Mouse (Mus musculus): ENCODE results near the gene Rprd2. TPM values are rescaled to one million over a fixed set of nuclear protein-coding genes. Genes with fewer than 3 reads are reported as not detected.

Rprd2 gene
- polyA plus RNA-seq, 1 experiment from 2014 or later, result 21.2 TPM

GRCm38 (mm10) chr3:95798756-95799155, 19.9 kb downstream of the Rprd2 start:
- ATAC-seq (ENCODE audit: low FRiP score), result no peak
- Histone ChIP-seq H3K36me3 (replicated peaks; ENCODE audit: control insufficient read depth, insufficient read depth) (no peaks in the 10 kb centered on the region), H3K4me2 (replicated peaks) (no peak overlapping the region), H3K4me1 (replicated peaks; ENCODE audit: control insufficient read depth, insufficient read depth, low read length) (no peaks in the 10 kb centered on the region), H3K27ac (no peak overlapping the region), H3K4me3 (replicated peaks; ENCODE audit: low read length) (no peak overlapping the region), H3K27me3 (ENCODE audit: control insufficient read depth, insufficient read depth, low read length) (no peaks in the 10 kb centered on the region), H3K9ac (no peak overlapping the region), H3K9me3 (ENCODE audit: control insufficient read depth, low read length) (no peaks in the 10 kb centered on the region)
- DNase-seq (ENCODE audit: low spot score), result no peak
- 93% methylated on average over 4 of the region's 4 CpGs for WGBS

- no peak for ATAC-seq (ENCODE audit: low FRiP score)
- Histone ChIP-seq H3K4me2 (replicated peaks) (no peak overlapping the region), H3K9ac (no peak overlapping the region), H3K36me3 (replicated peaks; ENCODE audit: control insufficient read depth, insufficient read depth) (0 out of 2 replicates have a peak, but pooled peaks cover 2% of the 10 kb centered on the region), H3K27me3 (ENCODE audit: control insufficient read depth, insufficient read depth, low read length) (no peaks in the 10 kb centered on the region), H3K9me3 (ENCODE audit: control insufficient read depth, low read length) (no peaks in the 10 kb centered on the region), H3K4me1 (replicated peaks; ENCODE audit: control insufficient read depth, insufficient read depth, low read length) (no peaks in the 10 kb centered on the region), H3K27ac (no peak overlapping the region), H3K4me3 (replicated peaks; ENCODE audit: low read length) (no peak overlapping the region)
- DNase-seq (ENCODE audit: low spot score), result no peak
- 96% methylated on average over 1 of the region's 1 CpGs for WGBS
These were observed 24.4 kb downstream of the Rprd2 start for GRCm38 (mm10) chr3:95794299-95794698.

DNA sequence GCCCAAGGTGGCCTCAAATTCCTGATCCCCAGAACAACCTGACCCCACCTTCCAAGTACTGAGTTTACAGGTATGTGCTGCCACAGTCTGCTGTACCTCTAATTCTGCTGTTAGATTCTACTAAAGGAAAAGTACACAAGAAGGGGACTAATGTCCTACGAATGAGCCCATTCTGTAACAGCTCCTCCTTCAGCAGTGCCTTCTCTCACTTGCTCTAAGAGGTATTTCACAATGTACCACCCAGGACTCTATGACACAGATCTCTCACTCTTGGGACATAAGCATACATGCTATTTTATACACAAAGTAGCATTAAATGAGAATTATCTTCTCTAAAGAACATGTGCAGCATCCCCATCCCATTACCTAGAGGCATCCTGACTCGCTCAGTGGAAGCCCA, 25.0 kb downstream of the Rprd2 start:
- H3K36me3 ChIP-seq (replicated peaks; ENCODE audit: control insufficient read depth, insufficient read depth), result peaks cover 5% of the 10 kb centered on the region; the same call in 1 of the 2 replicates
- 90% methylated on average over 2 of the region's 2 CpGs for WGBS

DNA sequence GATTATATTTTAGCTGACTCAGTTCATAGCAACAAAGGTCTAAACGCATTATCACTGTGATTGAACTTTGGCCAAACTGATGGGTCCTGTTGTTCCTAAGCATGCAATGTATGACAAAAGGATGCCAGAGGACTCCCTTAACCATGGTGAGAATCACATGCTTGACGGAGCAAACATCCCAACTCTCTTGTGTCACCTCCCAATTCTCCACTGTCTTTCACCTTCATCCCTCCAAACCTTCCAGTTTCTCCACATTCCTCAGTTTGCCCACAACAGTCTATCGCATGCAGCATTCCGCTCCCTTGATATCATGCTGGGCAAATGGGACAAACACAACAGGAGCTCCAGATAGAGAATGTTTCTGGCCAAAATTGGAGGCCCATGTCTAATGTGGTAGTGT, 33.2 kb downstream of the Rprd2 start:
- 94% methylated on average over 4 of the region's 4 CpGs for WGBS
- peaks cover 82% of the 10 kb centered on the region for H3K36me3 ChIP-seq (replicated peaks; ENCODE audit: control insufficient read depth, insufficient read depth)
- ATAC-seq (ENCODE audit: low FRiP score), result no peak

More for the DNA sequence above, 25.0 kb downstream of the Rprd2 start:
- H3K9ac ChIP-seq, result no peak overlapping the region
- H3K9me3 ChIP-seq (ENCODE audit: control insufficient read depth, low read length), result no peaks in the 10 kb centered on the region
- no peaks in the 10 kb centered on the region for H3K27me3 ChIP-seq (ENCODE audit: control insufficient read depth, insufficient read depth, low read length)
- H3K4me3 ChIP-seq (replicated peaks; ENCODE audit: low read length), result no peak overlapping the region
- ATAC-seq (ENCODE audit: low FRiP score) (no peak), DNase-seq (ENCODE audit: low spot score) (no peak)
- H3K27ac ChIP-seq, result no peak overlapping the region
- H3K4me1 ChIP-seq (replicated peaks; ENCODE audit: control insufficient read depth, insufficient read depth, low read length), result no peaks in the 10 kb centered on the region
- H3K4me2 ChIP-seq (replicated peaks), result no peak overlapping the region

DNA sequence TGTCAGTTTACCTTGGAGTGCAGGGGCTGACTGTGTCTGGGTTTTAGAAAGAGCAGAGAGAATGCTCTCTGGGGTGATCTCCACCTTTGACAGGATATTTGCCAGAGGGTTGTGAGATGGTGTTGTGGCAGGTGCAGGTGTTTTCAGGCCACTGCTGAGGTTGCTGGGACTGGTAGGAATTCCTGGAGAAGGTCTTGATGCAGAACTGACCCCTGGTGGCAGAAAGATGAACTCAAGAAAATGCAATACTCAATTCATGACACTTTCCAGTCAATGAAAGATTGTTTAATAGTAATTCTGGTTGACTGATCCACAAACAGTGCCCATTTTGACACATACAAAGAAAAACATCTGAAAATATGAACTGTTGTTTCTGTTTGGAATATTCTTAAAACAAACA, 46.7 kb downstream of the Rprd2 start:
- Histone ChIP-seq H3K4me2 (replicated peaks) (no peak overlapping the region), H3K9me3 (ENCODE audit: control insufficient read depth, low read length) (no peaks in the 10 kb centered on the region), H3K27ac (no peak overlapping the region), H3K36me3 (replicated peaks; ENCODE audit: control insufficient read depth, insufficient read depth) (peaks cover 88% of the 10 kb centered on the region), H3K27me3 (ENCODE audit: control insufficient read depth, insufficient read depth, low read length) (no peaks in the 10 kb centered on the region), H3K9ac (no peak overlapping the region), H3K4me1 (replicated peaks; ENCODE audit: control insufficient read depth, insufficient read depth, low read length) (no peaks in the 10 kb centered on the region), H3K4me3 (replicated peaks; ENCODE audit: low read length) (no peak overlapping the region)
- DNase-seq (ENCODE audit: low spot score), result no peak
- no peak for ATAC-seq (ENCODE audit: low FRiP score)

More for the DNA sequence above, 33.2 kb downstream of the Rprd2 start:
- Histone ChIP-seq H3K9me3 (ENCODE audit: control insufficient read depth, low read length) (no peaks in the 10 kb centered on the region), H3K4me3 (replicated peaks; ENCODE audit: low read length) (no peak overlapping the region), H3K4me1 (replicated peaks; ENCODE audit: control insufficient read depth, insufficient read depth, low read length) (no peaks in the 10 kb centered on the region), H3K9ac (no peak overlapping the region), H3K4me2 (replicated peaks) (no peak overlapping the region), H3K27me3 (ENCODE audit: control insufficient read depth, insufficient read depth, low read length) (no peaks in the 10 kb centered on the region), H3K27ac (no peak overlapping the region)
- DNase-seq (ENCODE audit: low spot score), result no peak

- H3K4me2 ChIP-seq (replicated peaks), result no peak overlapping the region
- DNase-seq (ENCODE audit: low spot score), result no peak
- no peaks in the 10 kb centered on the region for H3K9me3 ChIP-seq (ENCODE audit: control insufficient read depth, low read length)
- H3K9ac ChIP-seq, result no peak overlapping the region
- H3K36me3 ChIP-seq (replicated peaks; ENCODE audit: control insufficient read depth, insufficient read depth), result peaks cover 70% of the 10 kb centered on the region
- no peak for ATAC-seq (ENCODE audit: low FRiP score)
- 95% methylated on average over 10 of the region's 10 CpGs for WGBS
- no peaks in the 10 kb centered on the region for H3K4me1 ChIP-seq (replicated peaks; ENCODE audit: control insufficient read depth, insufficient read depth, low read length)
- no peak overlapping the region for H3K4me3 ChIP-seq (replicated peaks; ENCODE audit: low read length)
- no peak overlapping the region for H3K27ac ChIP-seq
- H3K27me3 ChIP-seq (ENCODE audit: control insufficient read depth, insufficient read depth, low read length), result no peaks in the 10 kb centered on the region
These were observed 53.1 kb downstream of the Rprd2 start for GRCm38 (mm10) chr3:95765534-95765933.

DNA sequence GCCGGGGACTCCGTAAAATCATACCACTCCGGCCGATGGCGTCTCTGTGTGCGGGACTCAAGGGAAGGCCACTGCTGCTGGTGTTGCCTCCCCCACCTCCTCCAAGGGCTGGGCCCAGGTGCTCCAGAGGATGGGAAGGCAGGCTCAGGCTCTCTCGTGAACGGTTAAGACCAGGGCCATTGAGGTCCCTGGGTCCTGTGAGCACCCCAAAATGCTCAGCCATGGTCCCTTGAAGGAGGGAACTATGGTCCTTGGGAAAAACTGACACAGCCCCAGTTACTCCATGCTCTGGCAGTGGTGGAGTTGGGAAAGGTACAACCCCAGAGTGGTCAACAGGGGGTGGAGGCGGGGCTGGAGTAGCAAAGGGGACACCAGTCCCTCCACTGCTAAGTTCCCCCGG, 54.9 kb downstream of the Rprd2 start:
- 74% methylated on average over 10 of the region's 10 CpGs for WGBS
- peaks cover 55% of the 10 kb centered on the region for H3K36me3 ChIP-seq (replicated peaks; ENCODE audit: control insufficient read depth, insufficient read depth)

GRCm38 (mm10) chr3:95762961-95763360, 55.7 kb downstream of the Rprd2 start:
- DNase-seq (ENCODE audit: low spot score) (no peak), ATAC-seq (ENCODE audit: low FRiP score) (no peak)
- no peak overlapping the region for H3K4me2 ChIP-seq (replicated peaks)
- no peak overlapping the region for H3K27ac ChIP-seq
- no peak overlapping the region for H3K4me3 ChIP-seq (replicated peaks; ENCODE audit: low read length)
- H3K4me1 ChIP-seq (replicated peaks; ENCODE audit: control insufficient read depth, insufficient read depth, low read length), result no peaks in the 10 kb centered on the region
- H3K36me3 ChIP-seq (replicated peaks; ENCODE audit: control insufficient read depth, insufficient read depth), result peaks cover 46% of the 10 kb centered on the region
- H3K27me3 ChIP-seq (ENCODE audit: control insufficient read depth, insufficient read depth, low read length), result no peaks in the 10 kb centered on the region
- H3K9ac ChIP-seq, result no peak overlapping the region
- 45% methylated on average over 6 of the region's 6 CpGs for WGBS
- H3K9me3 ChIP-seq (ENCODE audit: control insufficient read depth, low read length), result no peaks in the 10 kb centered on the region

More for the DNA sequence above, 54.9 kb downstream of the Rprd2 start:
- no peak for ATAC-seq (ENCODE audit: low FRiP score)
- DNase-seq (ENCODE audit: low spot score), result no peak
- Histone ChIP-seq H3K4me1 (replicated peaks; ENCODE audit: control insufficient read depth, insufficient read depth, low read length) (no peaks in the 10 kb centered on the region), H3K27ac (no peak overlapping the region), H3K9me3 (ENCODE audit: control insufficient read depth, low read length) (no peaks in the 10 kb centered on the region), H3K4me2 (replicated peaks) (no peak overlapping the region), H3K4me3 (replicated peaks; ENCODE audit: low read length) (no peak overlapping the region), H3K27me3 (ENCODE audit: control insufficient read depth, insufficient read depth, low read length) (no peaks in the 10 kb centered on the region), H3K9ac (no peak overlapping the region)

GRCm38 (mm10) chr3:95761771-95762170, 56.9 kb downstream of the Rprd2 start:
- no peak overlapping the region for H3K4me2 ChIP-seq (replicated peaks)

DNA sequence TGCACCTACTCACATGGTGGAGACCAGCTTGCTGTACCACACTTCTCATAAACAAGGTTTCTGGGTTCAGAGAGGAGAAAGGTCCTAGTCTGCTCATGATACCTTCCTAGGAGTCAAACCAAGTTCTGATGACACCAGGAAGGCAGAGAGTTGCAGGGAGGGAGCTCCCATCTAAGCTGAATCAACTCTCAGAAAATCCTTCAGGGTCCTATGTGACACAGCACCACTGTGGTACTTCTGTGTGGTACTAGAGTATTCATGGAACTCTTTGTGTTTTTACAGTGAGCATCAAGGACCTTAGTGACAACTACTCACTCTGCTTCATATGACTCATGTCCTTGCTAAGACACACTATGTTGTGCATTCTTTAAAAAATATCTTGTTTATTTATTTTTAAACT, 58.0 kb downstream of the Rprd2 start:
- Histone ChIP-seq H3K27me3 (ENCODE audit: control insufficient read depth, insufficient read depth, low read length) (no peaks in the 10 kb centered on the region), H3K4me3 (replicated peaks; ENCODE audit: low read length) (no peak overlapping the region), H3K36me3 (replicated peaks; ENCODE audit: control insufficient read depth, insufficient read depth) (peaks cover 25% of the 10 kb centered on the region), H3K9me3 (ENCODE audit: control insufficient read depth, low read length) (no peaks in the 10 kb centered on the region), H3K27ac (no peak overlapping the region), H3K4me1 (replicated peaks; ENCODE audit: control insufficient read depth, insufficient read depth, low read length) (no peaks in the 10 kb centered on the region), H3K9ac (no peak overlapping the region), H3K4me2 (replicated peaks) (no peak overlapping the region)
- no peak for DNase-seq (ENCODE audit: low spot score)
- ATAC-seq (ENCODE audit: low FRiP score), result no peak

More at GRCm38 (mm10) chr3:95761771-95762170, 56.9 kb downstream of the Rprd2 start:
- ATAC-seq (ENCODE audit: low FRiP score) (no peak), DNase-seq (ENCODE audit: low spot score) (no peak)
- H3K4me3 ChIP-seq (replicated peaks; ENCODE audit: low read length), result no peak overlapping the region
- no peaks in the 10 kb centered on the region for H3K27me3 ChIP-seq (ENCODE audit: control insufficient read depth, insufficient read depth, low read length)
- no peak overlapping the region for H3K27ac ChIP-seq
- H3K9ac ChIP-seq, result no peak overlapping the region
- H3K4me1 ChIP-seq (replicated peaks; ENCODE audit: control insufficient read depth, insufficient read depth, low read length), result no peaks in the 10 kb centered on the region
- peaks cover 36% of the 10 kb centered on the region for H3K36me3 ChIP-seq (replicated peaks; ENCODE audit: control insufficient read depth, insufficient read depth)
- no peaks in the 10 kb centered on the region for H3K9me3 ChIP-seq (ENCODE audit: control insufficient read depth, low read length)
- WGBS, result 60% methylated on average over 4 of the region's 4 CpGs
